Mouse (Mus musculus) CH12.LX (cell line): ENCODE measurements at regions not wholly inside any gene's neighbourhood (a gene's known extent, or its start where the extent isn't known, plus 50 kb on each side); places are given as distances from the start of the nearest gene placed in this dataset.
"Not testable (repeated sequence)": the region's sequence is repeated elsewhere in the genome, so short reads cannot be mapped to it uniquely, and the experiment has no call there.

ENCODE experiments used
- CTCF ChIP-seq, 2 experiments: IDR thresholded peaks in 1 of 2; conservative IDR thresholded peaks in 1 of 2; 2 replicates each; pipeline ENCODE4 v1.5.1; 2011 to 2012; ENCODE audit warnings: low read depth in 2 of 2, low read length in 2 of 2, improper control_type of control experiment in 1 of 2, inconsistent platforms in 1 of 2, mild to moderate bottlenecking in 1 of 2, moderate library complexity in 1 of 2
- EP300 ChIP-seq: IDR thresholded peaks from 2 replicates; pipeline ENCODE4 v1.6.1; 2011; ENCODE audit warnings: low read length, improper control_type of control experiment
- NRF1 ChIP-seq: IDR thresholded peaks from 2 replicates; pipeline ENCODE4 v1.6.1; 2014; ENCODE audit warnings: low read depth, mild to moderate bottlenecking, inconsistent platforms, low read length, improper control_type of control experiment, moderate library complexity
- POLR2A ChIP-seq: IDR thresholded peaks from 2 replicates; pipeline ENCODE4 v1.6.1; 2011; ENCODE audit warnings: low read depth, mild to moderate bottlenecking, improper control_type of control experiment, low read length
- UBTF ChIP-seq: IDR thresholded peaks from 2 replicates; pipeline ENCODE4 v1.6.1; 2012; ENCODE audit warnings: low read depth, mild to moderate bottlenecking, inconsistent platforms, low read length, improper control_type of control experiment, moderate library complexity

- TF ChIP-seq POLR2A; UBTF; NRF1; CTCF (conservative IDR thresholded peaks at IDR 0.05 in 1 of 2, IDR thresholded peaks at IDR 0.05 in 1 of 2; ENCODE audit: low read depth in 2 of 2, low read length in 2 of 2); EP300: not testable (repeated sequence)
Measured at GRCm38 (mm10) chr4:3494123-3494681, 309.0 kb upstream of the Vmn1r3 start.
